Mouse (Mus musculus) embryonic fibroblast, embryonic 13.5 days (primary cell): ENCODE data around the gene C1qtnf3. TPM values are rescaled to one million over a fixed set of nuclear protein-coding genes. Genes with fewer than 3 reads are reported as not detected.

Experiments used
- H3K27ac ChIP-seq: 2 replicates; pipeline ENCODE4 v1.5.1; 2012; ENCODE audit warnings: low read length, control low read depth, inconsistent platforms; ENCODE audit not compliant: insufficient read depth
- H3K4me1 ChIP-seq: 2 replicates; pipeline ENCODE4 v1.6.1; 2011; ENCODE audit warnings: low read length; ENCODE audit not compliant: control insufficient read depth, insufficient read depth
- H3K4me3 ChIP-seq: 2 replicates; pipeline ENCODE4 v1.5.1; 2011; ENCODE audit warnings: mild to moderate bottlenecking, control low read depth, low read length; ENCODE audit not compliant: insufficient read depth
- CTCF ChIP-seq: IDR thresholded peaks from 2 replicates; pipeline ENCODE4 v1.5.1; 2011; ENCODE audit warnings: mild to moderate bottlenecking, control low read depth, low read length, moderate library complexity, borderline replicate concordance; ENCODE audit not compliant: insufficient read depth
- POLR2A ChIP-seq: IDR thresholded peaks from 2 replicates; pipeline ENCODE4 v1.6.1; 2011; ENCODE audit warnings: low read depth, mild to moderate bottlenecking, control low read depth, low read length, moderate library complexity
- polyA plus RNA-seq: library from polyadenylated mRNA; stranded (reverse); fragments of >200 nt; gene quantifications from 2 replicates; pipeline ENCODE4 v1.2.4, GENCODE M21; 2011; ENCODE audit warnings: low read depth; ENCODE audit not compliant: missing spikeins, insufficient read length

Gene C1qtnf3
- polyA plus RNA-seq: 131 and 180 TPM in 2 replicates

DNA sequence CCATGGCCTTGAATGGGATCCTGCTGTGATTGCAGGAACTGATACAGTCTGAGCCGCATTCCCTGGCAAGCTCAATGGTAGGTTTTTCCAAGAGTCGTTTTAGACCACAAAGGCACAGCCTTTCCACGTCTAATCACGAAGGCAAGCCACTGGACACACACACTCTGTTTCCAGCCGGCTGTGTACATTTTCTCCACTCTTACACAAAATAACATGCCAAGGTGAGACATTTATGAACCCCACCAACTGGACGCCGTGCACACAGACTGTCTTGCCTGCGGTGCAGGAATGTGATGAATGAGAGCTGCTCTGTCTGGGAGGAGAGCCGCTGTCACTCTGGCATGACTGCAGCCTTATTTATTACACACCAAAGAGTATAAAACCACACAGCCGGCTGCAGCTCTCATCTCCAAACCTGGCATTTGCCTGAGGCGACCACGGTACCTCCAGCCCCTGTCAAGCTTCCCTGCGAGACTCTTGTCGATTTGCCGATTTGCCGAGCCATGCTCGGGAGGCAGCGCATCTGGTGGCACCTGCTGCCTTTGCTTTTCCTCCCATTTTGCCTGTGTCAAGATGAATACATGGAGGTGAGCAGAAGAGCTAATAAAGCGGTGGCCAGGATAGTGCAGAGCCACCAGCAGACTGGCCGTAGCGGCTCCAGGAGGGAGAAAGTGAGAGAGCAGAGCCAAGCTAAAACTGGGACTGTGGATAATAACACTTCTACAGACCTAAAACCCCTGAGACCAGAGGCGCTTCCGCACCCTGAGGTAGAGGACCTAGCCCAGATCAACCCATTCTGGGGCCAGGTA lies at the start of gene C1qtnf3:
Gene C1qtnf3, plus strand, starts transcription at position 382 of the 809 bp plus-strand sequence.
- TF ChIP-seq POLR2A (no peak), CTCF (no peak)
- Histone ChIP-seq H3K4me1 (peaks cover 10% of the 10 kb centered on the region), H3K27ac (no peak within 1 kb of the TSS), H3K4me3 (no peak within 1 kb of the TSS; the same call in 1 of the 2 replicates)

DNA sequence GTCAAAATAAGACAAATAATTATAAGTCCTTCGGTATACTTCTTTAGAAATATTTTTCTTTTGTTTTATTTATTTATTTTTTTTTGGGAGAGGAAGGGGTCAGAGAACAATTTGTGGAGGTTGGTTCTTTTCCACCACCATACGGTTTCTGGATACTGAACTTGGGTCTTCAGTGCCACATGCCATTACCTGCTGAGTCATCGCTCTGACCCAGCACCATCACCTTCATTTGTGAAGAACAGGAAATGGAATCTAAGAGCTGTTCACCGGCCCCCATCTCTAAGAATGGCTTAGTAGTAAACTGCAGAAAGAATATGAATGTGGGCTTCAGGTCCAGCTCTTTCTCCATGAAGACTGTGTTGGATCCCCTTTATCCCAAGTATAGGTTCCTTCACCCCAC lies 49.8 kb upstream of the C1qtnf3 start:
- TF ChIP-seq CTCF: no peak
- TF ChIP-seq POLR2A: no peak
- H3K4me3 ChIP-seq: no peak overlapping the region
- H3K4me1 ChIP-seq: peaks cover 4% of the 10 kb centered on the region; the same call in 1 of the 2 replicates
- H3K27ac ChIP-seq: no peak overlapping the region

DNA sequence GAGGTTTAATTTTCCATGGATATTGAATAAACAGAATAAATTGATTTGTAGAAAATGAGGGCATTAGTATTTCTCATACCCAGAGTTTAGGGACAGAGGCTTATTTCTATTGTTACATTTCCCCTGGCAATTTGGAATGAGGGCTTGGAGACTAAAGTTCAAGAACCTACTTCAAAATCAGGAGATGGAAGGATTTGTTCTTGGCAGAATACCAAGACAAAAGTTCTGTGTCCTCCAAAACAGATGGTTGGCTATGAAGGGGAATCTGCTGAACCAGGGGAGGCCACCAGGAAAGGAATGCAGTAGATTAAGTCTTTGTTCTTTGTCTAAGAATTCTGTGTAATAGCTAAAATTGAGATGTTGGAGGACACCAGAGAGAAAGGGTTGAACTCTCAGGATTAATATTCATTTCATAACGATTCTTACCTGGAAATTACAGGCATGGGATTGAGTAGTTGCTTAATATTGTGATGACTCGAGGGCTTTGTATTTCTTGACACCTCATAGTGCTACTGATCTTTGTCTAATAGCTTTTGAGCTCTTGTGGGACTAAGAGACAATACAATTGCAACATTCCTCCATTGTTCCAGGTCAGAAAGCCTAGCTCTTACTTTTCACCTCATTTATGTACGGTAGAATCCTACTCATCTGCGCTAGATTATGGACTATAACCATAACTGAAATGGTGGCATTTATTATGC lies 35.4 kb upstream of the C1qtnf3 start:
- Histone ChIP-seq H3K4me1 (no peaks in the 10 kb centered on the region), H3K27ac (no peak overlapping the region), H3K4me3 (no peak overlapping the region)
- TF ChIP-seq CTCF: no peak

DNA sequence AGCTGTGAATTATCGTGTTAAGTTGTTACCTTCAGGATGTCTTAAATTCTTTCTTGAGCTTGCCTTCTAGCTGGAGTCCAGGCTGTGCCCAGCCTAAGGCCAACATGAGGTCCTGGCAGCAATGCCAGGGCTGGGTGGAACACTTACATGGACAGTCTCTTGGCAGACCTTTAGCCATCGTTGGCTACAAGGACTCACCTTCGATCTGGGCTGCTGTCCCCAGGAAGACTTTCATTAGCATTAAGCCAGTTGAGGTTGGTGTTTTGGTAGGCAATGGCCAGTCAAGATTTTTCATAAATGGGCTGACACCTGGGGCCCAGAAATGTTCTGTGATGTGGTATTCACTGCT lies 34.8 kb upstream of the C1qtnf3 start:
- H3K4me3 ChIP-seq: no peak overlapping the region
- H3K27ac ChIP-seq: no peak overlapping the region
- no peaks in the 10 kb centered on the region for H3K4me1 ChIP-seq
- TF ChIP-seq POLR2A (no peak), CTCF (no peak)

DNA sequence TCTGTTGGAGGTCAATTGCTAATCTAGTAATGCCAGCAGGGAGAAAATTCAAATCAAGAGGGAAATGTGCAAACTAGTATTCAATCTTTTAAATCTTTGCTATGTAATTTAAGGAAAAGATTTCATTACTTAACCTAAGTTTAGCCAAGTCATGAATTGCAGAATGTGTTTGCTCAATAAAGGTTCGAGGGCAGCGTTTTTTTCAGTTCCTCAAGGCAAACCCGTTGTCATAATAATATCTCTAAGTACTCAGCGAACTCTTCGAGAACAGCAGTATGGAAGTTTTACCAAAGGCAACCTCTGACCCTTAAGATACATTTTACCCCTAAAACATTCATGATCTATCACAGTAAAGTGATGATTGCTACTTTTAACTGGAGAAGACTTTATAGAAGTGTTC lies 31.9 kb upstream of the C1qtnf3 start:
- H3K4me3 ChIP-seq: no peak overlapping the region
- no peak for TF ChIP-seq CTCF
- no peak for TF ChIP-seq POLR2A
- no peak overlapping the region for H3K27ac ChIP-seq
- peaks cover 3% of the 10 kb centered on the region; the same call in 1 of the 2 replicates for H3K4me1 ChIP-seq

DNA sequence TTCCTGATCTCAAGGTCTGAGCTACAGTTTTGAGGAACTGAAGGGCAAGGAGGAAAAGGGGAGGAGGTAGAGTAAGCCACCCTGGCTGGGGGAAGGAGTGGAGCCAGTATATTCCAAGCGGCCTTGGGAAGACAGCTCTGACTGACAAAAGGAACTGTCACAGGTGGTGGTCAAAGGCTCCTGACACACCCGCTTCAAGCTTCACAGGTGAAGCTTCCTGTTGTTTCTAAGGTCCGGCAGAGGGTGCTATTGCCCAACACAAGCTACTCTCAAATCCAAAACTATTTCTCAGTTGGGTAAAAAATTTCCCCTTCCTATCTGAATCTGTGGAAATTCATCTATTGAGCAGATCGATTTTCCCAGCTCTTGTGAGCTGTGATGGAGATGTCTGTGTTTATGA lies 31.1 kb upstream of the C1qtnf3 start:
- Histone ChIP-seq H3K4me3 (no peak overlapping the region), H3K27ac (no peak overlapping the region), H3K4me1 (peaks cover 3% of the 10 kb centered on the region; the same call in 1 of the 2 replicates)
- TF ChIP-seq POLR2A (no peak), CTCF (no peak)

DNA sequence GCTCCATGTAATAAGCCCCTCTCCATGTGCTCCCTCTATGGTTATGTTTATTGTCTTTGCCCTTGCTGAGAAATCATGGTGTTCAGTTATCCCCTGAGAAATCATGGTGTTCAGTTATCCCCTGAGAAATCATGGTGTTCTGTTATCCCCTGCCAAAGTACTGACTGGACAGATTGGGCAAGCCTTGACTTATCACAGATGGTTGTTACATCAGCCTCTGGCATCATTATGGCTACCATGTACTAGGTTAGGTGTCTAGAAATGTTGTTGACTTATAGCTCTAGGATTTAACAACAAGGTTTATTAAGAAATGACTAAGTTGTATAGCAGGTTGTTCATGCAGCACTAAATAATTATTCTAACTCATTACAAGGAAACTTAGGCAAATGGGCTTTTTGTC lies 30.1 kb upstream of the C1qtnf3 start:
- no peak for TF ChIP-seq CTCF
- no peak for TF ChIP-seq POLR2A
- Histone ChIP-seq H3K4me3 (no peak overlapping the region), H3K27ac (no peak overlapping the region), H3K4me1 (peaks cover 3% of the 10 kb centered on the region; the same call in 1 of the 2 replicates)

DNA sequence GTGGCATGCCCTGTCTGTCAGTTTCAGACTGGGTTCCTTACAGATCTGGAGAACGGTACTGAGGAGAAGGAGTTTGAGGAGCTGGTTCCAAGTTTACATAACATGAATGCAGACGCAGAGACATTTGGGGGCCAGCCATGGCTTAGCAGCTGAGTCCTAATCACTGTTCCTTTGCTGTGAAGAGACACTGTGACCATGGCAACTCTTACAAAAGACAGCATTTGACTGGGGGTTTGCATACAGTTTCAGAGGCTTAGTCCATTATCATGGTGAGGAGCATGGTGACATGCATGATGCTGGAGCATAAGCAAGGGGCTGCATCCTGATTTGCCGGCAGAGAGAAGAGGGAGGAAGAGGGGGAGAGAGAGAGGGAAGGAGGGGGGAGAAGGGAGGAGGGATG lies 29.6 kb upstream of the C1qtnf3 start:
- Histone ChIP-seq H3K27ac (no peak overlapping the region), H3K4me1 (peaks cover 3% of the 10 kb centered on the region; the same call in 1 of the 2 replicates), H3K4me3 (no peak overlapping the region)
- TF ChIP-seq POLR2A: no peak
- no peak for TF ChIP-seq CTCF

DNA sequence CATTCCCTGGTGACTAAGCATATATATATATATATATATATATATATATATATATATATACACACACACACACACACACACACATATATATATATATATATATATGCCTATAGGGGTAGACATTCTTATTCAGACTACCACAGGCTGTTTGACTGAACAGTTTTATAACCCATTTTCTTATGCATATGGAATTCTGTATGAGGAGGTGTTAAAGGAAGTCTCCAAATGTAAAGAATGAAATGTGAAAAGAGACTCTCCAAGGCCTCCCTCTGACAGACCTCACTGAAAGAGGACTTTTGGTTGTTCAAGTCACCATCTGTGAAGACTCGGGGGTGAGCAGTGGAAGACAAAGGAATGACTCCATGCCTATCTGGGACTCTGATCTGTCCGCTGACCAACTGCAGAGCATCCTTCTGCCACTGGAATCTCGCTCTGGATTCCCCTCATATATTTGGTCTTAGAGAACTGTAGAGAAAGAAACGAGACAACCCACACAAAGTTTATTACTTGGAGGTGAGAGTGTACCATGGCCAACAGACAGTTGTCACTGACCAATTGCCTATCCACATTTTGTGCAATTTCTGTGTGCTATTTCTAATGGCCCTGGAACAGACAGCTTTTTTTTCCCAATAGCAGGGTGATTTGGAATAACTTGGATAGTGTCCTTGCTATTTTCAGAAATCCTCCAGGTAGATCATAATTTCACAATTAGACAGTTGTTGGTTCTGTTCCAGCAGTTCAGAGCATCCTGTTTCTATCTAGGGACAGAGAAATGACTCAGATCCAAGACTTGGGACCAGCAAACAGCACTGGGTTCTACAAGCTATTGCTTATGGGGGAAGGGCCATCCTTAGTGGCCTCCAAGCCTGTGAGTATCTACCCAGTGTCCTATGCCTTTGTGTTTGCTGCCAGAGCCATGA lies 28.8 kb upstream of the C1qtnf3 start:
- no peak overlapping the region for H3K4me3 ChIP-seq
- TF ChIP-seq POLR2A: no peak
- no peak overlapping the region for H3K27ac ChIP-seq
- H3K4me1 ChIP-seq: peaks cover 3% of the 10 kb centered on the region; the same call in 1 of the 2 replicates
